Mouse (Mus musculus) liver, embryonic 14.5 days (tissue): ENCODE results near the gene Taf10.

ENCODE experiments used
- CTCF ChIP-seq: IDR thresholded peaks from 2 replicates; pipeline ENCODE4 v1.5.1; 2016; ENCODE audit warnings: antibody characterized with exemption, low read depth, control low read depth
- EP300 ChIP-seq: IDR thresholded peaks from 2 replicates; pipeline ENCODE4 v1.6.1; 2016; ENCODE audit warnings: antibody characterized with exemption, low read depth

- TF ChIP-seq EP300 (no peak), CTCF (no peak)
Observed at GRCm38 (mm10) chr7:105767729-105768165, 23.6 kb upstream of the Taf10 start.
